Mouse (Mus musculus): ENCODE data around the gene Tspan14. TPM values are rescaled to one million over a fixed set of nuclear protein-coding genes. Genes with fewer than 3 reads are reported as not detected.

Gene Tspan14
- total RNA-seq (2021): 43.8 and 47.6 TPM in 2 replicates
- long read RNA-seq, experiment 1, transcript Tspan14-201 (9 exons, 2,475 nt): major isoform, 32 of 39 reads
- long read RNA-seq, experiment 1, partial matches to known transcripts: 0 of 39 reads
- long read RNA-seq, experiment 1, other reads (novel, unspliced or antisense): 7 of 39 reads
- long read RNA-seq, experiment 2, transcript Tspan14-201 (9 exons, 2,475 nt): major isoform, 24 of 37 reads
- long read RNA-seq, experiment 2, partial matches to known transcripts: 3 of 37 reads
- long read RNA-seq, experiment 2, other reads (novel, unspliced or antisense): 10 of 37 reads

GRCm38 (mm10) chr14:40966392-40966861 lies at the start of gene Tspan14:
Gene Tspan14, minus strand, starts transcription at chr14:40966807.
- no peak for DNase-seq

GRCm38 (mm10) chr14:41014701-41015240 lies 48.2 kb upstream of the Tspan14 start:
- no peak for DNase-seq

GRCm38 (mm10) chr14:41013630-41014613 lies 47.3 kb upstream of the Tspan14 start, which contains the start of gene Fam213a:
Gene Fam213a, minus strand, starts transcription at chr14:41013788.
- peak; percentile 95 for DNase-seq

GRCm38 (mm10) chr14:41013143-41013542 lies 46.5 kb upstream of the Tspan14 start:
- DNase-seq: no peak

GRCm38 (mm10) chr14:41011916-41012315 lies 45.3 kb upstream of the Tspan14 start:
- peak; percentile 52 for DNase-seq

- DNase-seq: peak; percentile 34
Observed at GRCm38 (mm10) chr14:41008138-41008537, 41.5 kb upstream of the Tspan14 start.

GRCm38 (mm10) chr14:41007641-41008040 lies 41.0 kb upstream of the Tspan14 start:
- DNase-seq: no peak

GRCm38 (mm10) chr14:41006899-41007298 lies 40.3 kb upstream of the Tspan14 start:
- DNase-seq: no peak

- DNase-seq: no peak
Observed at GRCm38 (mm10) chr14:41006263-41006662, 39.7 kb upstream of the Tspan14 start.

- DNase-seq: no peak
Observed at GRCm38 (mm10) chr14:41005716-41006115, 39.1 kb upstream of the Tspan14 start.

- DNase-seq: peak; percentile 86
Observed at GRCm38 (mm10) chr14:41004201-41005141, 37.9 kb upstream of the Tspan14 start.

GRCm38 (mm10) chr14:41001576-41001975 lies 35.0 kb upstream of the Tspan14 start:
- DNase-seq: no peak

- no peak for DNase-seq
Observed at GRCm38 (mm10) chr14:41000801-41001200, 34.2 kb upstream of the Tspan14 start.

GRCm38 (mm10) chr14:40999904-41000645 lies 33.5 kb upstream of the Tspan14 start:
- no peak for DNase-seq

- no peak for DNase-seq
Observed at GRCm38 (mm10) chr14:40996171-40996570, 29.6 kb upstream of the Tspan14 start.

- no peak for DNase-seq
Observed at GRCm38 (mm10) chr14:40992464-40992863, 25.9 kb upstream of the Tspan14 start.

GRCm38 (mm10) chr14:40988780-40989179 lies 22.2 kb upstream of the Tspan14 start:
- no peak for DNase-seq

GRCm38 (mm10) chr14:40987184-40987583 lies 20.6 kb upstream of the Tspan14 start:
- DNase-seq: no peak

GRCm38 (mm10) chr14:40985635-40986034 lies 19.0 kb upstream of the Tspan14 start:
- DNase-seq: no peak

- no peak for DNase-seq
Observed at GRCm38 (mm10) chr14:40979723-40980122, 13.1 kb upstream of the Tspan14 start.

GRCm38 (mm10) chr14:40979002-40979401 lies 12.4 kb upstream of the Tspan14 start:
- DNase-seq: peak; percentile 69
